Mouse (Mus musculus): ENCODE data around the gene Ssbp4. TPM values are rescaled to one million over a fixed set of nuclear protein-coding genes. Genes with fewer than 3 reads are reported as not detected.

Gene Ssbp4
- polyA plus RNA-seq, 1 experiment from 2014 or later = 63.2 TPM

GRCm38 (mm10) chr8:70605871-70606779 lies 2.5 kb downstream of the Ssbp4 start:
- Histone ChIP-seq H3K9me3 (ENCODE audit: control insufficient read depth, low read length) (no peaks in the 10 kb centered on the region), H3K36me3 (ENCODE audit: control insufficient read depth, insufficient read depth, low read length) (no peaks in the 10 kb centered on the region), H3K27ac (ENCODE audit: low read length) (no peak overlapping the region), H3K27me3 (replicated peaks; ENCODE audit: control insufficient read depth, insufficient read depth, low read length) (no peaks in the 10 kb centered on the region), H3K4me1 (ENCODE audit: control insufficient read depth, insufficient read depth, low read length) (peaks cover 40% of the 10 kb centered on the region), H3K4me3 (ENCODE audit: low read length) (no peak overlapping the region), H3K4me2 (ENCODE audit: low read depth, low read length) (no peak overlapping the region), H3K9ac (ENCODE audit: low read depth, low read length) (peak overlapping the region; percentile 89; the same call in 1 of the 2 replicates)
- WGBS = 79% methylated on average over 9 of the region's 9 CpGs
- ATAC-seq = no peak

DNA sequence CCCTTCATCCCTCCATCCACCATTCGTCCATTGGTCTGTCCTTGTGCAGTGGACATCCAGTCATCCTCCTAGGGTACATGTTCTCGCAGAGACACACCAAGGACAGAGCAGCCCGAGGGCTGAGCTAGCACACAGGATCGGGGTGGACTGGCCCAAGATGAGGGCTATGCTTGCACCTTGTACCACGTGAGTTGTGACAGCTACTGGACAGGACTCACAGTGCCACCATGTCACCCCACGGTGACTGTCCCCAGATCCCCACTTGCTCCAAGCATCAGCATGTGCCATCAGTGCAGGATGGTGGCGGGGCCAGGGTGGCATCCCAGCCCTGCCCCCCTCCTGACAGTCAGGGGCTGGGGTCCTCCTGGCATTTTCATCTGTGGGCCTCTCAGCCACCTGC lies 4.1 kb downstream of the Ssbp4 start:
- H3K36me3 ChIP-seq (ENCODE audit: control insufficient read depth, insufficient read depth, low read length) = no peaks in the 10 kb centered on the region
- H3K9me3 ChIP-seq (ENCODE audit: control insufficient read depth, low read length) = no peaks in the 10 kb centered on the region
- no peak overlapping the region for H3K4me2 ChIP-seq (ENCODE audit: low read depth, low read length)
- WGBS = 92% methylated on average over 7 of the region's 7 CpGs
- H3K4me3 ChIP-seq (ENCODE audit: low read length) = no peak overlapping the region
- no peak for ATAC-seq
- peaks cover 41% of the 10 kb centered on the region for H3K4me1 ChIP-seq (ENCODE audit: control insufficient read depth, insufficient read depth, low read length)
- no peaks in the 10 kb centered on the region for H3K27me3 ChIP-seq (replicated peaks; ENCODE audit: control insufficient read depth, insufficient read depth, low read length)
- H3K9ac ChIP-seq (ENCODE audit: low read depth, low read length) = no peak overlapping the region
- H3K27ac ChIP-seq (ENCODE audit: low read length) = no peak overlapping the region

DNA sequence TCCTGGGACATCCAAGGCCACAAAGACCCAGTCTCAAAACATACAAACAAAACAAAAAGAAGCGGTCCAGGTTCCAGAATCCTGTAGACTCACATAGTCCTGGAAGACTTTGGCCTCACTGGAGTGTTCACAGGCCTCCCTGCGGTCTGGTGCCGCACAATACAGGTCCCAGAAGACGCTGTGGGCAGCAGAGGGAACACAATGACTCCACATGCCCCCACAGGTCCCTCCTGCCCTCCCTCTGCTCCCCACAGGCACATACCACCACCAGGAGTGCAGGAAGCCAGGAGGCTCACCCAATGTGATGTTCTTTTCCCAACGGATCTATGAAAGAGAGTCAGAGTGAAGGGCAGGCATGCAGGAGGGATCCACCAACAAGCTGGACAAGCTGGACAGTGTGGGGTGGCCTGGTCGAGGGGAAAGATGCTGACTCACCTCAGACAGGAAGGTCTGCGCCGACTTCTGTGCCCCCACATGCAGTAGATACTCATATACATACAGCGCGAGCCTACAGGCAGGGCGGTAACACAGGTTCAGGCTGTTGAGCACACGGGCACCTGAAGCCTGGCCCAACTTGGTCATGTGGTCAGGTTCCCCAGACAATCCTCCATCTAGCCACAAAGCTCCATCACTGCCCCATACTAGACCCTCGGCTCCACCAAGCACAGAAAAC lies 6.4 kb downstream of the Ssbp4 start:
- no peak overlapping the region for H3K4me2 ChIP-seq (ENCODE audit: low read depth, low read length)

GRCm38 (mm10) chr8:70601271-70601649 lies 7.4 kb downstream of the Ssbp4 start:
- H3K27me3 ChIP-seq (replicated peaks; ENCODE audit: control insufficient read depth, insufficient read depth, low read length) = no peaks in the 10 kb centered on the region
- peaks cover 4% of the 10 kb centered on the region; the same call in 1 of the 2 replicates for H3K36me3 ChIP-seq (ENCODE audit: control insufficient read depth, insufficient read depth, low read length)
- H3K4me3 ChIP-seq (ENCODE audit: low read length) = 0 out of 2 replicates have a peak overlapping the region, but pooled peaks have one; percentile 11
- 3% methylated on average over 26 of the region's 26 CpGs for WGBS
- peak; percentile 36 for ATAC-seq
- H3K9ac ChIP-seq (ENCODE audit: low read depth, low read length) = no peak overlapping the region
- H3K4me1 ChIP-seq (ENCODE audit: control insufficient read depth, insufficient read depth, low read length) = peaks cover 40% of the 10 kb centered on the region
- peak overlapping the region; percentile 55; the same call in 1 of the 2 replicates for H3K27ac ChIP-seq (ENCODE audit: low read length)
- peak overlapping the region; percentile 45 for H3K4me2 ChIP-seq (ENCODE audit: low read depth, low read length)
- no peaks in the 10 kb centered on the region for H3K9me3 ChIP-seq (ENCODE audit: control insufficient read depth, low read length)

More for the DNA sequence above, 6.4 kb downstream of the Ssbp4 start:
- Histone ChIP-seq H3K9me3 (ENCODE audit: control insufficient read depth, low read length) (no peaks in the 10 kb centered on the region), H3K4me1 (ENCODE audit: control insufficient read depth, insufficient read depth, low read length) (peaks cover 41% of the 10 kb centered on the region), H3K36me3 (ENCODE audit: control insufficient read depth, insufficient read depth, low read length) (no peaks in the 10 kb centered on the region), H3K27ac (ENCODE audit: low read length) (no peak overlapping the region), H3K9ac (ENCODE audit: low read depth, low read length) (no peak overlapping the region), H3K4me3 (ENCODE audit: low read length) (no peak overlapping the region), H3K27me3 (replicated peaks; ENCODE audit: control insufficient read depth, insufficient read depth, low read length) (no peaks in the 10 kb centered on the region)
- no peak for ATAC-seq
- WGBS = 92% methylated on average over 13 of the region's 13 CpGs

DNA sequence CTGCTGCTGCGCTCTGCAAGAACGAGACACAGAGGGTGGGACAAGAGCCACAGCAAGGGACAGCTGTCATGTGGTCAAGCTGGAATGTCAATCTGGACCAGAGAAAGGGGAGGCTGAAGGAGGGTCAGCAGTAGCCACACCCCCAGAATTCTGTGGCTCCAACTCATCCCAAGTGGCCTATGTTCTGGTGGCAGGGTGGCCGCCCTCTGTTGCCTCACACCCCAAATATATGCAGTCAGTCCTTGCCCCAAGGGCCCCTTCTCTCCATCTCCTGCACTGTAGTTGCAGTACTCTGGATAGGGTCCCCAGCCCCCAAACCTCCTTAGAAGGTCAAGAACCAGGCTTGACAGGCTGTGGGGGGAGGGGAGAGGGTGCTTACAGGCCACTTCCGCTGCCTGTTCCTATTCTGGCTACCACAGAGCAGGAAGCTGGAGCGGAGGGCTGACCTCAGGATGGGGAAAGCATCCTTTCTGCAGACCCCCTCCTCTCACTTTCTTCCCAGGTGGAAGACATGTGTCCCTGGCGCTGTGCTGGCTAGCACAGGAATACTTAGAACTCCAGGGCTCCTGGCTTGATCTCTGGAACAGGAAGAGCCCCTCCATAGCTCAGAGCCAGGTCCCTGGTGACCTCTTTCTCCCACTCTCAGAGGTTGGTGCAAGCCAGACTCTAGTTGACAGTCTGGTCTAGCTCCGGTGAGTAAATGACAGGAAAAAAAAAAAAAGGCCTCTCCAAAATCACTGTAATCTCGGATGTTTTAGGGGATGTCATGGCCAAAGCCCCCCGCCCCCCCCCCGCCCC lies 8.0 kb downstream of the Ssbp4 start:
- Histone ChIP-seq H3K36me3 (ENCODE audit: control insufficient read depth, insufficient read depth, low read length) (peaks cover 10% of the 10 kb centered on the region), H3K4me1 (ENCODE audit: control insufficient read depth, insufficient read depth, low read length) (peaks cover 39% of the 10 kb centered on the region), H3K4me3 (ENCODE audit: low read length) (no peak overlapping the region), H3K27ac (ENCODE audit: low read length) (peak overlapping the region; percentile 55; the same call in 1 of the 2 replicates), H3K9me3 (ENCODE audit: control insufficient read depth, low read length) (no peaks in the 10 kb centered on the region), H3K9ac (ENCODE audit: low read depth, low read length) (no peak overlapping the region), H3K27me3 (replicated peaks; ENCODE audit: control insufficient read depth, insufficient read depth, low read length) (no peaks in the 10 kb centered on the region), H3K4me2 (ENCODE audit: low read depth, low read length) (peak overlapping the region; percentile 45; the same call in 1 of the 2 replicates)
- WGBS = 32% methylated on average over 10 of the region's 10 CpGs
- ATAC-seq = no peak; the same call in 1 of the 2 replicates

DNA sequence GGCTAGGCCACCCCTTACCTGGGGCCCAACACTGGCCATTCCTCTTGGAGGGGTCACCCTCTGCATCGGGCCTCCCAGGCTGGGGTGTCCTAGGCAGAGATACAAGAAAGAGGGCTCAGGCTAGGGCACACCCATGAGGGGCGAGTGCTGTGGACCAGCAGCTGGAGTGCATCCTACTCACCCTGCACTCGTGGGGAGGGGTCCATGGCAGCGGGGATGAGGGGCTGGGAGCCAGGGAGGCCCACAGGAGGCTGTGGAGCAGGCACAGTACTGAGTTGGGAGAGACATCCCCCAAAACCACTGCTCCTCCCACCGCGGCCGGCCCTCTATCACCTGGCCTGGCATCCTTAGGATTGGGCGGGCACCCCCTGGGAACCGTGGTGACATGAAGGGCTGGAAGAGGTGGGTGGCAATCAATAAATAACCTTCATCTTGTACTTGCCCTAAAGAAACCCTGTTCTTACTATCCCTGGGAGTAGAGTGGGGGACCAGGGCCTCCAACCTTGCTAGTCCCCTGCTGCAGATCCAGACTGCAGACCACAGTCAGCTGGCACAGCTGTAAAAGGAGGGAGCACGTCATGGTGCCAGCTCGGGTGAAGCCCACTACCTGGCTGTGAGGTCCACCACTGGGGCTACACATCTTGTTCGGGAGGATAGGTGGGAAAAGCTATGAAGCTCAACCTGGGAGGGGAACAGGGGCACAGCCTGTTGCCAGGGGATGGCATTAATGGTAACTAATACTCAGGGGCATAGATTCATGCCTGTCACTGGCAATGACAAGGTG lies 9.0 kb downstream of the Ssbp4 start:
- Histone ChIP-seq H3K4me3 (ENCODE audit: low read length) (no peak overlapping the region), H3K9ac (ENCODE audit: low read depth, low read length) (no peak overlapping the region), H3K4me1 (ENCODE audit: control insufficient read depth, insufficient read depth, low read length) (peaks cover 49% of the 10 kb centered on the region), H3K36me3 (ENCODE audit: control insufficient read depth, insufficient read depth, low read length) (peaks cover 11% of the 10 kb centered on the region), H3K27me3 (replicated peaks; ENCODE audit: control insufficient read depth, insufficient read depth, low read length) (no peaks in the 10 kb centered on the region), H3K9me3 (ENCODE audit: control insufficient read depth, low read length) (no peaks in the 10 kb centered on the region), H3K4me2 (ENCODE audit: low read depth, low read length) (no peak overlapping the region), H3K27ac (ENCODE audit: low read length) (no peak overlapping the region)
- no peak for ATAC-seq
- WGBS = 81% methylated on average over 12 of the region's 12 CpGs

DNA sequence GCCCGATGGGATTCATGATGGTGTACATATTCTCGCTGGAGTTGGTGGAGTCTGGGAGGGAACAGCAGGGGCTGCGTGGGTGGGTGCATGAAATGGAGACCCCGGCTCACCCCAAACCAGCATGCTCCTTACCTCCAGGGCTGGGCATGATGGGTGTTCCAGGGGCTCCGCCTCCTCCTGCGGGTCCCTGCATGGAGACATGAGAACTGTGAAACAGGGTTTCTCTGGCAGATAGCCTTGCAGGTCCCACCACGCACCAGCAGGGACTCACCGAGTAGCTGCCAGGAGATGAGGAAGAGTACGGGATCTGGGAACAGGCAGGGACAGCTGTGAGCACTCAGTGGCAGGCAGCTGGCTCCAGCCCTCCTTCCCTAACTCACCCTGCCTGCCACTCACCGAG lies 9.9 kb downstream of the Ssbp4 start:
- no peaks in the 10 kb centered on the region for H3K27me3 ChIP-seq (replicated peaks; ENCODE audit: control insufficient read depth, insufficient read depth, low read length)
- H3K36me3 ChIP-seq (ENCODE audit: control insufficient read depth, insufficient read depth, low read length) = peaks cover 11% of the 10 kb centered on the region
- H3K4me3 ChIP-seq (ENCODE audit: low read length) = peak overlapping the region; percentile 47
- no peak for ATAC-seq
- peaks cover 51% of the 10 kb centered on the region for H3K4me1 ChIP-seq (ENCODE audit: control insufficient read depth, insufficient read depth, low read length)
- no peak overlapping the region for H3K27ac ChIP-seq (ENCODE audit: low read length)
- peak overlapping the region; percentile 77 for H3K4me2 ChIP-seq (ENCODE audit: low read depth, low read length)
- 29% methylated on average over 10 of the region's 10 CpGs for WGBS
- H3K9ac ChIP-seq (ENCODE audit: low read depth, low read length) = peak overlapping the region; percentile 70
- H3K9me3 ChIP-seq (ENCODE audit: control insufficient read depth, low read length) = no peaks in the 10 kb centered on the region

DNA sequence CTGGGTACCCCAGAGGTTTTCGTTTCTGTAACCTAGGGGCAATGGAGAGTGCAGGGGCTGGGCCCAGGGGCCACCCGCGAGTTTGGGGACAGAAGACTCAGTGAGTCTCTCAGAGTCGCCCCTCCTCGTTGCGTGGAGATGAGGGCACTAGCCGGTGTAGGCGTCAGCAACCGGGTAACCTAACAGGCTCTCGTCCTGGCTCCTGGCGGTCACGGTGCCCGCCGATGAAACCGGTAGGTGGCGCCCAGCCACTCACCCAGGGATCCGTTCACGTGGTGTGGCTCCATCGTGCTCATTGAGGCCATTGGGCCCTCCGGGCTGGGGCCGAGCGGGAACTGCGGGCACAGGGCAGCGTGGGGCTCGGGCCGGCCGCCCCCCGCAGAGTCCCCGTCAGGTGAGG lies 10.4 kb downstream of the Ssbp4 start:
- Histone ChIP-seq H3K4me1 (ENCODE audit: control insufficient read depth, insufficient read depth, low read length) (peaks cover 55% of the 10 kb centered on the region), H3K9me3 (ENCODE audit: control insufficient read depth, low read length) (no peaks in the 10 kb centered on the region), H3K4me3 (ENCODE audit: low read length) (peak overlapping the region; percentile 47), H3K27ac (ENCODE audit: low read length) (no peak overlapping the region; the same call in 1 of the 2 replicates), H3K9ac (ENCODE audit: low read depth, low read length) (peak overlapping the region; percentile 70), H3K27me3 (replicated peaks; ENCODE audit: control insufficient read depth, insufficient read depth, low read length) (no peaks in the 10 kb centered on the region), H3K36me3 (ENCODE audit: control insufficient read depth, insufficient read depth, low read length) (peaks cover 11% of the 10 kb centered on the region), H3K4me2 (ENCODE audit: low read depth, low read length) (peak overlapping the region; percentile 77)
- WGBS = 7% methylated on average over 29 of the region's 29 CpGs
- peak; percentile 14; the same call in 1 of the 2 replicates for ATAC-seq

Measured in intestine, embryonic 16.5 days (tissue).